Mouse (Mus musculus): ENCODE measurements at regions not wholly inside any gene's neighbourhood (a gene's known extent, or its start where the extent isn't known, plus 50 kb on each side); places are given as distances from the start of the nearest gene placed in this dataset.
A peak's percentile ranks its signal among the peaks of the same experiment; 100 is the strongest.

GRCm38 (mm10) chr5:101005216-101005615 lies 159.7 kb downstream of the Gpat3 start:
- no peak overlapping the region for H3K4me2 ChIP-seq (replicated peaks; ENCODE audit: low read depth, low read length, severe bottlenecking)
- ATAC-seq (ENCODE audit: low FRiP score, low read depth) (no peak), DNase-seq (ENCODE audit: low spot score) (no peak)
- H3K27ac ChIP-seq (replicated peaks; ENCODE audit: low read depth, low read length) = no peak overlapping the region
- no peak overlapping the region for H3K9ac ChIP-seq (ENCODE audit: low read depth, low read length, severe bottlenecking)
- no peaks in the 10 kb centered on the region for H3K36me3 ChIP-seq (ENCODE audit: control insufficient read depth, insufficient read depth, low read length)
- no peak for TF ChIP-seq POLR2A (IDR thresholded peaks at IDR 0.05; ENCODE audit: borderline replicate concordance, extremely low read depth, insufficient read depth, insufficient read length)
- H3K4me1 ChIP-seq (ENCODE audit: control insufficient read depth, insufficient read depth, low read length) = no peaks in the 10 kb centered on the region
- WGBS = 73% methylated on average over 3 of the region's 3 CpGs
- H3K4me3 ChIP-seq (replicated peaks; ENCODE audit: low read length) = no peak overlapping the region
- H3K9me3 ChIP-seq (ENCODE audit: control insufficient read depth, low read length) = no peaks in the 10 kb centered on the region
- no peaks in the 10 kb centered on the region for H3K27me3 ChIP-seq (ENCODE audit: control insufficient read depth, insufficient read depth, low read length)

DNA sequence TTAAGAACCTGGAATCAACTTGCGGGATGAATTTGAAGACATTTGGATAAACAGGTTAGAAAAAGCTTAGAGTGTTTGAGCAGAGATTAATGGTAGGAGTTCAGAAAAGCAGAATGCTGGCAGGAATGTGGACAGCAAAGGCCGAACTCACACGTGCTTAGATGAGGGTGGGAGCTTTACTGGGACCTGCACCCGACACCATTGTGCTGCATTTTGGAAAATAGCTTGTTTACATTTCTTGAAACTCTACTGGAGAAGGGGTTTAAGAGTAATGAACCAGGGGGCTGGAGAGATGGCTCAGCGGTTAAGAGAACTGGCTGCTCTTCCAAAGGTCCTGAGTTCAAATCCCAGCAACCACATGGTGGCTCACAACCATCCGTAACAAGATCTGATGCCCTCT lies 154.9 kb downstream of the Gpat3 start:
- H3K4me2 ChIP-seq (replicated peaks; ENCODE audit: low read depth, low read length, severe bottlenecking) = no peak overlapping the region
- no peak overlapping the region for H3K27ac ChIP-seq (replicated peaks; ENCODE audit: low read depth, low read length)
- H3K9me3 ChIP-seq (ENCODE audit: control insufficient read depth, low read length) = no peaks in the 10 kb centered on the region
- no peak for DNase-seq (ENCODE audit: low spot score)
- no peaks in the 10 kb centered on the region for H3K27me3 ChIP-seq (ENCODE audit: control insufficient read depth, insufficient read depth, low read length)
- H3K9ac ChIP-seq (ENCODE audit: low read depth, low read length, severe bottlenecking) = no peak overlapping the region
- H3K36me3 ChIP-seq (ENCODE audit: control insufficient read depth, insufficient read depth, low read length) = no peaks in the 10 kb centered on the region
- no peaks in the 10 kb centered on the region for H3K4me1 ChIP-seq (ENCODE audit: control insufficient read depth, insufficient read depth, low read length)
- no peak for ATAC-seq (ENCODE audit: low FRiP score, low read depth)
- H3K4me3 ChIP-seq (replicated peaks; ENCODE audit: low read length) = no peak overlapping the region
- TF ChIP-seq POLR2A (IDR thresholded peaks at IDR 0.05; ENCODE audit: borderline replicate concordance, extremely low read depth, insufficient read depth, insufficient read length) = no peak
- WGBS = 88% methylated on average over 6 of the region's 6 CpGs

GRCm38 (mm10) chr5:100992365-100992764 lies 146.9 kb downstream of the Gpat3 start:
- no peak overlapping the region for H3K9ac ChIP-seq (ENCODE audit: low read depth, low read length, severe bottlenecking)
- no peak overlapping the region for H3K27ac ChIP-seq (replicated peaks; ENCODE audit: low read depth, low read length)
- no peaks in the 10 kb centered on the region for H3K9me3 ChIP-seq (ENCODE audit: control insufficient read depth, low read length)
- no peak overlapping the region for H3K4me3 ChIP-seq (replicated peaks; ENCODE audit: low read length)
- ATAC-seq (ENCODE audit: low FRiP score, low read depth) (no peak), DNase-seq (ENCODE audit: low spot score) (no peak)
- no peaks in the 10 kb centered on the region for H3K36me3 ChIP-seq (ENCODE audit: control insufficient read depth, insufficient read depth, low read length)
- TF ChIP-seq POLR2A (IDR thresholded peaks at IDR 0.05; ENCODE audit: borderline replicate concordance, extremely low read depth, insufficient read depth, insufficient read length) = no peak
- no peak overlapping the region for H3K4me2 ChIP-seq (replicated peaks; ENCODE audit: low read depth, low read length, severe bottlenecking)
- 76% methylated on average over 2 of the region's 2 CpGs for whole genome bisulfite sequencing
- no peaks in the 10 kb centered on the region for H3K27me3 ChIP-seq (ENCODE audit: control insufficient read depth, insufficient read depth, low read length)
- H3K4me1 ChIP-seq (ENCODE audit: control insufficient read depth, insufficient read depth, low read length) = no peaks in the 10 kb centered on the region

DNA sequence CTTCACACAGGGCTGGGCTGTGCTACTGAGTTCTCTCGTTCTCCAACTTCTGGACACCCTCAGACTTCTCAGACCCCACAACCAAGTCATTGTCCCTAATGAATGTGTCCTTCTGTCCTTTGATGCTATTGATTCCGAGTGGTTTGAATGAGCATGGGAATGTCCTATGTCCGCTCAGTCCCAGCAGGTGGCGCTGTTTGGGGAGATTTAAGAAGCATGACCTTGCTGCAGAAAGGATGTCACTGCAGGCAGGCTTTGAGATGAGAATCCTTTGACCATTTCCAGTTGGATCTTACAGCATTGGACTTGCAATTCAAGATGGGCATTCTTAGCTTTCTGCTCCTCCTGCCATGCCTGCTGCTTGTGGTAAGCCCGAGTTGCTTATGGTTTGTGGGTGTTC lies 146.1 kb downstream of the Gpat3 start:
- ATAC-seq (ENCODE audit: low FRiP score, low read depth) (no peak), DNase-seq (ENCODE audit: low spot score) (peak; percentile 17)
- Histone ChIP-seq H3K4me2 (replicated peaks; ENCODE audit: low read depth, low read length, severe bottlenecking) (no peak overlapping the region), H3K9me3 (ENCODE audit: control insufficient read depth, low read length) (no peaks in the 10 kb centered on the region), H3K9ac (ENCODE audit: low read depth, low read length, severe bottlenecking) (no peak overlapping the region), H3K4me1 (ENCODE audit: control insufficient read depth, insufficient read depth, low read length) (no peaks in the 10 kb centered on the region), H3K36me3 (ENCODE audit: control insufficient read depth, insufficient read depth, low read length) (no peaks in the 10 kb centered on the region), H3K27me3 (ENCODE audit: control insufficient read depth, insufficient read depth, low read length) (no peaks in the 10 kb centered on the region), H3K27ac (replicated peaks; ENCODE audit: low read depth, low read length) (no peak overlapping the region), H3K4me3 (replicated peaks; ENCODE audit: low read length) (no peak overlapping the region)
- TF ChIP-seq POLR2A (IDR thresholded peaks at IDR 0.05; ENCODE audit: borderline replicate concordance, extremely low read depth, insufficient read depth, insufficient read length) = no peak
- 26% methylated on average over 5 of the region's 5 CpGs for WGBS

DNA sequence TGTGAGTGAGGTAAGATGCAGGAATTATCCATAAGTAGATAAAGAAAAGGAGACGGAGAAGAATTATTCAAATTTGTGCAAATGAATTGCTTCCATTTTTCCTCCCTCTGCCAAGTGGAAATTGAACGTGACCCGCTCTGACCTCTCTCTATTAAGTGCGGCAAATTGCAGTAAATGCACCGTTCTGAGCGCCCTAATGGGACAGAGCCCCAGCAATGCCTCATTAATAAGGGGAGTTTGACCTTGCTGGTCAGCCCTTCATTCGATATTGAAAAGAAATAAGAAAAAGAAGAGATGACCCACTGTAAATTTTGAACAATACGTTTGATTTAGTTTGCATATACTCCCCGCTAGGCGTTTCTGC lies 137.0 kb downstream of the Gpat3 start:
- Histone ChIP-seq H3K9me3 (ENCODE audit: control insufficient read depth, low read length) (no peaks in the 10 kb centered on the region), H3K36me3 (ENCODE audit: control insufficient read depth, insufficient read depth, low read length) (no peaks in the 10 kb centered on the region), H3K9ac (ENCODE audit: low read depth, low read length, severe bottlenecking) (no peak overlapping the region), H3K27me3 (ENCODE audit: control insufficient read depth, insufficient read depth, low read length) (no peaks in the 10 kb centered on the region), H3K4me1 (ENCODE audit: control insufficient read depth, insufficient read depth, low read length) (no peaks in the 10 kb centered on the region), H3K4me2 (replicated peaks; ENCODE audit: low read depth, low read length, severe bottlenecking) (no peak overlapping the region), H3K4me3 (replicated peaks; ENCODE audit: low read length) (no peak overlapping the region), H3K27ac (replicated peaks; ENCODE audit: low read depth, low read length) (no peak overlapping the region)
- WGBS = 60% methylated on average over 10 of the region's 10 CpGs
- no peak for TF ChIP-seq POLR2A (IDR thresholded peaks at IDR 0.05; ENCODE audit: borderline replicate concordance, extremely low read depth, insufficient read depth, insufficient read length)
- ATAC-seq (ENCODE audit: low FRiP score, low read depth) (no peak), DNase-seq (ENCODE audit: low spot score) (no peak)

Data from limb, embryonic 14.5 days (tissue).